Mouse (Mus musculus): ENCODE measurements around the gene Pcf11.

DNA sequence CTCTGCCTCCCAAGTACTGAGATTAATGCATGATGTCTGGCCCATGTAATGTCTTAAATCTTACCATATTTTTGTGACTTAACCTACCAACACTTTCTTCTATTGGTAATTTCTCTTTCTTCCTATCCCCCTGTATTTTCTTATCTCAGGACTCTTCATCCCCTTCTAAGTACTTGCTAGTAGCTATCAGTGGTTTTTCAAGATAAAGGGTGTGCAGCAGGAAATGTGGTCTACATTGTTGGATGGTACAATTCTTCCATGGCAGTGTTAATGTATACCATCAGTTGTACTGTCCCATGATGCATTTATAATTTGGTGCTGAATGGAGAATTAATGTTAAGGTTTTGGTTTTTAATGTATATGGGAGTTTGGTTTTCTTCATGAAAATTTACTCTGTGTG, 27.4 kb downstream of the Pcf11 start:
- TF ChIP-seq CTCF (IDR thresholded peaks at IDR 0.05; ENCODE audit: insufficient read depth, low read length), result no peak
- TF ChIP-seq POLR2A (IDR thresholded peaks at IDR 0.05; ENCODE audit: borderline replicate concordance, extremely low read depth, low read depth, low read length), result no peak
